Mouse (Mus musculus) 3T3-L1 (cell line): Measurements from ENCODE around the gene Klhdc1.
A peak's percentile ranks its signal among the peaks of the same experiment; 100 is the strongest.

Source experiments
- DNase-seq: peaks from one replicate; pipeline ENCODE4 v3.0.0-alpha.2; 2015; ENCODE audit warnings: low read depth, low spot score

The Klhdc1 gene

GRCm38 (mm10) chr12:69240876-69241275 is at the start of gene Klhdc1:
Gene Klhdc1 (plus strand): TSS chr12:69241176.
- DNase-seq = no peak

- no peak for DNase-seq
These were observed 49.6 kb upstream of the Klhdc1 start for GRCm38 (mm10) chr12:69191396-69191795.

- no peak for DNase-seq
These were observed 48.3 kb upstream of the Klhdc1 start for GRCm38 (mm10) chr12:69192637-69193036.

- peak; percentile 73 for DNase-seq
These were observed 44.3 kb upstream of the Klhdc1 start, which contains the start of gene Gm49383 for GRCm38 (mm10) chr12:69196444-69197377. Gene Gm49383 (minus strand): TSS chr12:69197104.

GRCm38 (mm10) chr12:69197378-69198163 is 43.4 kb upstream of the Klhdc1 start:
- DNase-seq = peak; percentile 57

GRCm38 (mm10) chr12:69198164-69198535 is 42.8 kb upstream of the Klhdc1 start, which contains the start of gene Dnaaf2:
Gene Dnaaf2 (minus strand): TSS chr12:69198429.
- DNase-seq = peak; percentile 83

- no peak for DNase-seq
These were observed 42.0 kb upstream of the Klhdc1 start for GRCm38 (mm10) chr12:69198985-69199384.

- DNase-seq = no peak
These were observed 36.7 kb upstream of the Klhdc1 start, which contains the start of gene Gm49384 for GRCm38 (mm10) chr12:69204052-69204833. Gene Gm49384 (minus strand): TSS chr12:69204267.

GRCm38 (mm10) chr12:69207396-69207795 is 33.6 kb upstream of the Klhdc1 start:
- no peak for DNase-seq

- no peak for DNase-seq
These were observed 33.0 kb upstream of the Klhdc1 start for GRCm38 (mm10) chr12:69207926-69208325.

- peak; percentile 40 for DNase-seq
These were observed 32.5 kb upstream of the Klhdc1 start for GRCm38 (mm10) chr12:69208520-69208919.

- no peak for DNase-seq
These were observed 30.7 kb upstream of the Klhdc1 start for GRCm38 (mm10) chr12:69210056-69210979.

GRCm38 (mm10) chr12:69211057-69211456 is 29.9 kb upstream of the Klhdc1 start:
- peak; percentile 41 for DNase-seq

- no peak for DNase-seq
These were observed 27.7 kb upstream of the Klhdc1 start for GRCm38 (mm10) chr12:69213186-69213777.

GRCm38 (mm10) chr12:69214393-69214792 is 26.6 kb upstream of the Klhdc1 start:
- DNase-seq = no peak

GRCm38 (mm10) chr12:69215000-69215785 is 25.8 kb upstream of the Klhdc1 start:
- DNase-seq = peak; percentile 96

GRCm38 (mm10) chr12:69216587-69216986 is 24.4 kb upstream of the Klhdc1 start:
- DNase-seq = no peak

GRCm38 (mm10) chr12:69220613-69221277 is 20.2 kb upstream of the Klhdc1 start:
- no peak for DNase-seq
